Mouse (Mus musculus) heart, postnatal 4 days (tissue): ENCODE measurements around the gene 4930544D05Rik. TPM values are rescaled to one million over a fixed set of nuclear protein-coding genes. Genes with fewer than 3 reads are reported as not detected.
"Not testable (repeated sequence)": the region's sequence is repeated elsewhere in the genome, so short reads cannot be mapped to it uniquely, and the experiment has no call there.

ENCODE experiments used
- DNase-seq: peaks from one replicate; pipeline ENCODE4 v3.0.0; 2021
- total RNA-seq, 2 experiments: library from RNA; stranded (reverse); gene quantifications; 2 replicates each; pipeline ENCODE4 v1.2.3; 2021

4930544D05Rik gene
- total RNA-seq, result not detected

DNA sequence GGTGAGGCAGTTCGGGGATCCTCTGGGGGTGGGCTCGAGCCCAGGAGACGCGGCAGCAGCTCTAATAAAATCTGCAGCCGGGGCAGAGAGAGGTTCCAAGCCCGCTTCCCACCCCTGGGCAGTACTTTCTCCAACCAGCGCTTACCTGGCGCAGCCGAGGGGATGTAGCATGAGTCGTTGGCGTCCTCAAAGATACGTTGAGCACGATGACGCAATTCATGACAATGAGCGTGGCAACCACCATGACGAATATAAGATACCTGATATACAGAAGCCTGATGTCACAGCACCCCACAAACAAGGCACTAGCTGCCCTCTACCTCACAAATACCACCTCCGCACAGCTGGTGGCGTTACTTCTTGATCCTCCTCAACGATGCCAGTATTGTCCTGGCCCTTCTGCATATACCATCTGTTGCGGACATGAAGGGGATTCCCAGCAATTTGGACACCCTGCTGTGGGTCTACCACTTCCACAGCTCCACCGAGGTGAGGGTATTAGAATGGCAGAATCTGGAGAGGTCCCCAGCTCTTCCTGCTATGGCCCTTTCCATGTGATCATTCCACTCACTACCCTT lies at the start of gene 4930544D05Rik:
Gene 4930544D05Rik, plus strand, starts transcription at position 333 of the 578 bp plus-strand sequence.
- DNase-seq, result no peak

DNA sequence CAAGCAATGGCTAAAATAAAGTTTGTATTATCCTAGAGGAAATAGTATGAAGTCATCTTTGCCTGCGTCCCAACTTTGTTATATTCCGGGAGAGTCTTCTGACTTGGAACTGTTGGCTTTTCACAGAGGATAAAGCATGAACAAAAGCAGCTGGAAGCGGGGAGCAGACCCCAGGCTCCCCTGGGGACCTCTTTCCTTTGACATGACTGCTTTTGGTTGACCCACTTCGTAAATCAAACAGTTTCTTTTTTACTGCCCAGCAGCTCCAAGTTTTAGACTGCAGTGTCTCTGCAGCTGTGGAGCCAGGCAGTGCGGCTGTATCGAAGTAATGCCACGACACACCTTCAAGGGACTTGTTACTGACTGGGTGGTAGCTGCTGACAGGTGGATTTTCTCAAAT lies 49.1 kb upstream of the 4930544D05Rik start:
- DNase-seq, result peak; percentile 31

DNA sequence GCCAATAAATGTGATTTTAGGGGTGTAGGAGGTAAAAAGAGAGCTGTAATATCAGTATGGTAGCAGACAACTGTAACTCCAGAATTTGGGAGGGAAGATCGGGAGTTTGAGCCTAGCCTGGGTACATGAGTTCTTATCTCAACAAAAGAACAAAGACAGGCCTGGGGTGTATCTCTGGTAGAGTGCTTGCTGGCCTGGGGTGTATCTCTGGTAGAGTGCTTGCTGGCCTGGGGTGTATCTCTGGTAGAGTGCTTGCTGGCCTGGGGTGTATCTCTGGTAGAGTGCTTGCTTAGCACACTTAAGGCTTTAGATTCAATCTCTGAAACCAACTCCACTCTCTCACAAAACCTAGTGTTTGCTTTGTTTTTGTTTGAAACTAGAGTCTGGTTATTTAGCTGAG lies 45.0 kb upstream of the 4930544D05Rik start:
- DNase-seq, result not testable (repeated sequence)

GRCm38 (mm10) chr11:70571641-70572040 lies 44.0 kb upstream of the 4930544D05Rik start:
- no peak for DNase-seq

- no peak for DNase-seq
These were observed 43.2 kb upstream of the 4930544D05Rik start for GRCm38 (mm10) chr11:70572348-70572902.

DNA sequence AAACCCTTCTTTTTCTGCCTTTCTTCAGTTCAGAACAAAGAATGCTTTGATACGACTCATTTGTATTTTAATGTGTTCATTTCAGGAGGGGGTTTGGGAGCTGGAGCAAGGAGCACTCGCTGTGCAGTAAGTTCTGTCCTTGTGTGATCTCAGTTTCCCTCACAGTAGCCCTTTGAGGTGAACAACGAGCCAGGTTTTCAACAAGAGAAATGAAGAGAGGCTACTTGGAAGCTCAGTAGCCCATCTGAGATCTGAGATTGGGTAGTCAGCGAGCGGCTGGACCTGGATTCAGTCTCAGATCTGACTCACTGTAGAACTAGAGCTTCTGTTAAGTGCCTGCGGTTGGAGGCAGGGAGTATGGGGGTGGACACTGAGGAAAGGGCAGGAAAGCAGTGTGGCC lies 41.8 kb upstream of the 4930544D05Rik start:
- DNase-seq, result no peak

DNA sequence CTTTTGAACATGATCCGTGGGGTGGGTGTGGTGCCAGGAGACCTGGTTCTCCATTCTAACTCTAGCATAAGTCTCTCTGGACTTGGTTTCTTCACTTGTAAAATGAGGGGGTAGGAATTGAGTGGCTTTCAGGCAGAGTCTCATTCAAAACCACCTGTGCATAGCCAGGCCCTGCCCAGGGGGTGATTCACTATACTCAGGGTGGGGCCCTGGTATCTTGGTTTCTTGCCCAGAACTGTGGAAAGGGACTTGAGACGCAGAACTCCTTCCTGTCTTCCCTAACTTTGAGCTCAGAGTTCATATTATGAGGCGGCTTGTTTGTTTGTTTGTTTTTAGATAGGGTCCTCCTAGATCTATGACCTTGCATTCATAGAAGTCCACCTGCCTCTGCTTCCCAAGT lies 38.4 kb upstream of the 4930544D05Rik start:
- no peak for DNase-seq

DNA sequence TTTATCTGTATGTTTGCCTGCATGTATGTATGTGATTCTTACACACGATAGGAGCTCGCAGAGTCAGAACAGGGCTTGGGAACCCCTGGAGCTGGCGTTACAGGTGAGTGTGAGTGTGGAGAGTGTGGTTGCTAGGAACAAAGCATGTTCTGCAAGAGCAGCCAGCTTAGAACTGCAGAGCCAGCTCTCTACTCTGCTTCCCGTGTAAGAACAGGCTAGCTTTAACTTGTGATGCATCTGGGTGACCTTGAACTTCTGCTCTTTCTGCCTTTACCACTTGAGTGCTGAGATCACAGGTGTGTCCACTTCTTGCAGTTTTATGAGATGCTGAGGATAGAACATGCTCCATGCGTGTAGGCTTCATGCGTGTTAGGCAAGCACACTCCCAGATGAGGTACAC lies 36.7 kb upstream of the 4930544D05Rik start:
- DNase-seq, result no peak

DNA sequence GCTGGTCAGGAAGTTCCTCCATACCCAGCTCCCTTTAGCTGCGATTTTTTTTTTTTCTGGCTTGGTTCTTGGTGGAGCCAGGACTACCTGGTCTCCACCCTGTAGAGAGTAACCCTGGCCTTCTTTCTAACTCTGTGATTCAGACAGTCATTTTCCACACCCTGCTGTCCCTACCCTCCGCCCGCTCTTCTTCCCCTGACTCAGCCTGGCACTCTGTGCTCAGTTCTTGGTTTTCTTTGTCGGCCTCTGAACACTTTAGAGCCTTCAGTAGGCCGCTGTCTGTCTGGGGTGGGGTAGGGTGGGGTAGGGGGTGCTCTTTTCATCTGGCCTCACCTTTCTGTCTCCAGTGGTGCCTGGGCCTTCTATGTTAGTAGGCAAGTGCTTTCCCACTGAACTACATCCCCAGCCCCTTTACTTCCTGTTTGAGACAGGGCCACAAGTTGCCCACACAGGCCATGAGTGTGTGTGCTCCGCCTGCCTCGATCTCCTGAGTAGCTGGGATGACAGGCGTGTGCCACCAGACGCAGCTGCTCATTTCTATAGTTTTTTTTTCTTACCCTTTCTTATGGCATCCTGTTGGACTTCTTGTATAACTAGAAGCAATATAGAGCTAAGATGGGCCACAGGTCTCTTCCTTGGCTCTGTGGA lies 35.8 kb upstream of the 4930544D05Rik start:
- DNase-seq, result no peak

- DNase-seq, result no peak
These were observed 35.3 kb upstream of the 4930544D05Rik start for GRCm38 (mm10) chr11:70580358-70580720.

- no peak for DNase-seq
These were observed 34.7 kb upstream of the 4930544D05Rik start for GRCm38 (mm10) chr11:70580921-70581320.

- DNase-seq, result no peak
These were observed 33.5 kb upstream of the 4930544D05Rik start for GRCm38 (mm10) chr11:70582196-70582595.

- peak; percentile 29 for DNase-seq
These were observed 32.5 kb upstream of the 4930544D05Rik start for GRCm38 (mm10) chr11:70583022-70583714.

DNA sequence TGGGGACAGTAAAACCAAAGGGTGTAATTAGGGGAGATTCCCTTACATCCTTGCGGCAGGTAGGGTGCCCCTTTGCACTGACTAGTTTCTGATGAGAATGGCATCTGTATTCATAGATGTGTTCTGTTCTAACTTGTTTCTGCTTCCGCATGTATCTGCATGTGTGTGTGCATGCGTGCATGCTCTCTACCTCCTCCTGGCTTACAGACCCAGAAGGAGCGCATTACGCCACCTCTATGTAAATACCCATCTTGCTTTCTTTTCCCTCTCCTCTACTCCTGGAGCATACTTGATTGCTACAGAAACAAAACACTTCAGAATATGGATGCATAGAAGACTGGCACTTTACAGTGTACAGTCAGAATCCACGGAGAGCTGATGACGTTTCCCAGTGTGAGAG lies 31.9 kb upstream of the 4930544D05Rik start:
- no peak for DNase-seq

GRCm38 (mm10) chr11:70585457-70585856 lies 30.2 kb upstream of the 4930544D05Rik start:
- DNase-seq, result peak; percentile 74

DNA sequence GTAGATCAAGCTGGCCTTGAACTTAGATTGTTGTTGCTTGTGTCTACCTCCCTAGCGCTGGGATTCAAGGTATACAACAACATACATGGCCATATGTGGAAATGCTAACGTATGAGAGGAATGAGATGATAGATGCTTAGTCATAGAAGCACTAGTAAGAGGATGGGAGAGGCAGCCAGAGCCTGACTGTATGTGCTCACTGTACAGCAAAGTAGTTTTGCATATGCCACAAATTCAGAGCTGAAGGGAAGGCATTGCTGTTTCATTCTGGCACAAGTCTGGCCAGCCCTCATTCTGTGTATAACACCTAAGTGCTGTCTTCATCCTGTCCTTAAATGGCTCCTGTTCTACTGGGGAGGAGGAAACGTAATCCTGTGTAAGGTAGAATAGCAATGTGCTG lies 29.4 kb upstream of the 4930544D05Rik start:
- no peak for DNase-seq

DNA sequence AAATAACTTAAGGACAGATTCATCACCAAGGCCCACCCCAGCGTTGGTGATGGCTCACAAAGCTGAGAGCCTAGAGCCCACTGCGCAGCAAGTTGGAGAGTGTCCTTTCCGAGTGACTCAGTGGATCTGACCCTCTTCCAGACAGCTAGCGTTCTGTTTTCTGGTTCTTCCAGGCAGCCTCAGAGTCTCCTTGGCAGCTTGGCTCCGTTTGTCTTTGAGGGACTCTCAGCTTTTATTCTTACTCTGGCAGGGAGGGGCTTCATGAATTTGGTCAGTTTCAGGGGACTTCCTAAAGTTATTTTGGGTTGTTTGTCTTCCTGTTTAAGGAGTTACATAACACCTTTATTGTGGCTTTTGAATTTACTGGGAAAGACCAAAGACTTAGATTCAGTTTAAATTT lies 28.7 kb upstream of the 4930544D05Rik start:
- no peak for DNase-seq

GRCm38 (mm10) chr11:70591733-70592132 lies 23.9 kb upstream of the 4930544D05Rik start:
- DNase-seq, result no peak

GRCm38 (mm10) chr11:70594253-70594989 lies 21.2 kb upstream of the 4930544D05Rik start:
- peak; percentile 36 for DNase-seq

GRCm38 (mm10) chr11:70595638-70596037 lies 20.0 kb upstream of the 4930544D05Rik start:
- DNase-seq, result no peak

- DNase-seq, result no peak
These were observed 19.6 kb upstream of the 4930544D05Rik start for GRCm38 (mm10) chr11:70596094-70596493.

- DNase-seq, result no peak
These were observed 18.3 kb upstream of the 4930544D05Rik start for GRCm38 (mm10) chr11:70597301-70597700.

DNA sequence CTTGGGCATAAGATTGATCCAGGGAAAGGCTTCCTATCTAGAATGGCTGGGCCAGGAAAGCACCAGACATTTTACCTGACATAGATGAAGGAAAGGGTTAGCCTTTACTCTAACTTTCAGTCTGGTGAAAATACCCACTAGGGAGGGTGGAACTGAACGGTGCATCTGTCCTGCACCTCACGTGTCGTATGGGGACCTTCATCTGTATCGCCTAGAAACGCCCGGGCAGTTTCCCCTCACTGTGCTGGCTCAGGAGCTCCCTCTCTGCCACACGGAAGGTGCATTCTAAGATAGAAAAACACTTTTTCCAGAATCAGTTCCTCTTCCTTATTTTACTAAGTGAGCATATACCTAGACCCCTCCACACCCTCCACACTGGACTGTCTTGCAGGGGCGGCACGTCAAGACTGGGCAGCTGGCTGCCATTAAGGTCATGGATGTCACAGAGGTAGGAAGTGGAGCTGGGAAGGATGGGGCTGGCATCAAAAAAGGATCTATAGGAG lies 17.1 kb upstream of the 4930544D05Rik start:
- no peak for DNase-seq
